Mouse (Mus musculus) liver, embryonic 14.5 days (tissue): ENCODE measurements around the gene Mogs. TPM values are rescaled to one million over a fixed set of nuclear protein-coding genes. Genes with fewer than 3 reads are reported as not detected.

ENCODE experiments used
- ATAC-seq: fragments of 200-750 bp; cut with Nextera tagmentation; 2 replicates; pipeline ENCODE4 v1.8.0; 2017; ENCODE audit warnings: moderate number of reproducible peaks, mild to moderate bottlenecking, moderate library complexity; ENCODE audit not compliant: insufficient read depth
- DNase-seq, 3 experiments: peaks; one replicate each; pipeline ENCODE4 v3.0.0-alpha.2; 2012 to 2013; ENCODE audit warnings: low read depth in 3 of 3, low spot score in 3 of 3
- H3K27ac ChIP-seq: fragments of 300-500 bp; sonication (generic); 2 replicates; pipeline ENCODE4 v1.5.1; 2014; ENCODE audit warnings: moderate library complexity, mild to moderate bottlenecking, control low read depth, inconsistent platforms
- H3K27me3 ChIP-seq: fragments of 300-500 bp; sonication (generic); 2 replicates; pipeline ENCODE4 v1.6.1; 2014; ENCODE audit warnings: mild to moderate bottlenecking, low read length, moderate library complexity; ENCODE audit not compliant: control insufficient read depth, insufficient read depth
- H3K36me3 ChIP-seq: fragments of 300-500 bp; sonication (generic); replicated peaks from 2 replicates; pipeline ENCODE4 v1.6.1; 2014; ENCODE audit warnings: low read depth; ENCODE audit not compliant: control insufficient read depth, insufficient read depth
- H3K4me1 ChIP-seq, 2 experiments: fragments of 200-500 bp in 1 of 2; fragments of 300-500 bp in 1 of 2; sonication (generic) in 1 of 2; replicated peaks; 2 replicates each; pipeline ENCODE4 v1.6.1; 2012 to 2014; ENCODE audit warnings: antibody characterized with exemption in 1 of 2, inconsistent platforms in 1 of 2, low read length in 1 of 2; ENCODE audit not compliant: control insufficient read depth in 2 of 2, insufficient read depth in 2 of 2
- H3K4me2 ChIP-seq: fragments of 300-500 bp; sonication (generic); 2 replicates; pipeline ENCODE4 v1.6.1; 2014; ENCODE audit warnings: low read depth, mild to moderate bottlenecking, control low read depth, moderate library complexity
- H3K4me3 ChIP-seq, 2 experiments: fragments of 200-500 bp in 1 of 2; fragments of 300-500 bp in 1 of 2; sonication (generic) in 1 of 2; 2 replicates each; pipeline ENCODE4 v1.5.1; 2012 to 2014; ENCODE audit warnings: low read depth in 2 of 2, low read length in 2 of 2, mild to moderate bottlenecking in 2 of 2, control low read depth in 1 of 2, inconsistent platforms in 1 of 2, moderate library complexity in 1 of 2; ENCODE audit not compliant: insufficient read depth in 1 of 2
- H3K9ac ChIP-seq: fragments of 300-500 bp; sonication (generic); replicated peaks from 2 replicates; pipeline ENCODE4 v1.6.1; 2014; ENCODE audit warnings: mild to moderate bottlenecking, control low read depth, moderate library complexity
- H3K9me3 ChIP-seq: fragments of 300-500 bp; sonication (generic); 2 replicates; pipeline ENCODE4 v1.6.1; 2016; ENCODE audit warnings: low read length, mixed read lengths; ENCODE audit not compliant: control insufficient read depth
- CTCF ChIP-seq: IDR thresholded peaks from 2 replicates; pipeline ENCODE4 v1.5.1; 2016; ENCODE audit warnings: antibody characterized with exemption, low read depth, control low read depth
- EP300 ChIP-seq: IDR thresholded peaks from 2 replicates; pipeline ENCODE4 v1.6.1; 2016; ENCODE audit warnings: antibody characterized with exemption, low read depth
- WGBS: fragments of 180-500 bp; shearing (Covaris S2); extraction: QIAGEN DNeasy Blood & Tissue Kit; methylation state at CpG from one replicate; pipeline ENCODE4 v1.1.7; 2014; ENCODE audit not compliant: insufficient replicate concordance; 5-methylcytosine and 5-hydroxymethylcytosine counted together
- polyA plus RNA-seq, 2 experiments: library from polyadenylated mRNA; depleted of rRNA in 1 of 2; stranded (reverse) in 1 of 2; unstranded in 1 of 2; fragments of >200 nt; fragmentation: Nextera tagmentation in 1 of 2; extraction: Ambion mirVana in 1 of 2; gene quantifications; 2 replicates each; pipeline versions ENCODE4 v1.2.1 to v1.2.3; 2012 to 2014

Mogs gene
- polyA plus RNA-seq, 2 experiments = 28.2 to 36.9 TPM

DNA sequence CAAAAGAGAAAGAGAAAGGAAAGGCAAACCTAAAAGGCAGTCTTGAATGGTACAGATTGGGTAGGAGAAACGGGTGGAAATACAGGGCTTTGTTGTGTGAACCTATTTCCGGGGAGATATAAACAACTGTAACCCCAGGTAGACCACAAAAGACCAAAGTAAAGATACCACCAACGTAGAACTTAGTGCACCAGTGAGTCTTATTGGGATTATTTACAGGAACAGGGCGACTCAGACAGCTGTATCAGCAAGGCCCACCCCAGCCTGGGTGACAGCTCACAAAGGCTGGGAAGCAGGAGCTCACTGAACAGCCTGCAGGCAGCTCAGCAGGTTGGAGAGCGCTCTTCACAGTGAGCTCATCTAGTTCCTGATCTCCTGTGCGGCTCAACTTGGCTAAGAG is 19.3 kb upstream of the Mogs start:
- Histone ChIP-seq H3K36me3 (no peaks in the 10 kb centered on the region), H3K27ac (no peak overlapping the region), H3K9ac (no peak overlapping the region), H3K4me2 (no peak overlapping the region), H3K9me3 (no peaks in the 10 kb centered on the region; the same call in 1 of the 2 replicates), H3K27me3 (peaks cover 3% of the 10 kb centered on the region; the same call in 1 of the 2 replicates), H3K4me3 (no peak overlapping the region), H3K4me1 (no peaks in the 10 kb centered on the region; a peak in 2 of 4 replicates)
- DNase-seq (no peak), ATAC-seq (no peak)
- TF ChIP-seq EP300 = no peak
- TF ChIP-seq CTCF = no peak
- WGBS = 38% methylated on average over 6 of the region's 6 CpGs

DNA sequence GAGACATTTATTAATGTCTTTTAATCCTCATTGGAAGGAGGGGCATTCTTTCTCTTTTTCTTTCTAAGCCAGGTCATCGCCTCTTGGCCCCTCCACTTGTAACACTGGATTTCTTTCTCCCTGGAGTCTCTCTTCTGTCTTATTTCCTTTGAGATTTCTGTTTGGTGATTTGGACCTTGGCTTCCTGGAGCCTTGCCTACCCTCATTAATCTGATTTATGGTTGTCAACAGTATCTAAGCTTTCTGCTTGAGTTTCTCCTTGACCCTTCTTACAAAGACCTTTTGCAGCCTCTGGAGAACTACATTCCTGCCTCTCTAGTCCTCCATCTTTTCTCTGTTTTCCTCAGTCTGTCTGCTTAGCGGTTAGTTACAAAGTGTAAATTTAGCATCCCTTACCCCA is 16.9 kb upstream of the Mogs start:
- no peak for ATAC-seq
- TF ChIP-seq EP300 (no peak), CTCF (no peak)
- Histone ChIP-seq H3K9ac (no peak overlapping the region), H3K4me1 (peaks cover 8% of the 10 kb centered on the region in 2 experiments), H3K4me3 (no peak overlapping the region), H3K27me3 (no peaks in the 10 kb centered on the region), H3K4me2 (no peak overlapping the region), H3K27ac (no peak overlapping the region), H3K9me3 (no peaks in the 10 kb centered on the region; the same call in 1 of the 2 replicates), H3K36me3 (no peaks in the 10 kb centered on the region)
- no peak for DNase-seq
- WGBS = 65% methylated on average over 2 of the region's 2 CpGs

DNA sequence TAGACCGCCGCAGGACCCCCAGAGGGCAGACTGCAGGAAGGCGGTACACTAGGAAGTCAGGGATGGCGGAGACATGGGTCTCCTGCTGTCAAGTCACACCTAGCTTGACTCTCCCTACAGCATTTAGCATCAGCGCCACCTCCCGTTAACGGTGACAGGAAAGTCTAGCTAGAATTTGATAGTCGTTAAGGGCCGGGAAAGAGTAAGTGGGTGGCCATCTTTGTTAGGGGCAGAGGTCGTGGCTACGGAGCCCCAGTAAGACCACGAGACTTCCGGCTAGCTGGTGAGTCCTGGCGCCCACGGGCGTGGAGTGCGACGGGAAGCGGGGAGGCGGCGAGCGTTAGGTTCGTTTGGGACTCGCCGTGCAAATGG is 14.0 kb upstream of the Mogs start, which contains the start of the genes Ccdc142 and Gm42688:
Gene Ccdc142 (plus strand): TSS at position 286 of the 372 bp plus-strand sequence.
Gene Gm42688 (plus strand): TSS at position 302 of the 372 bp plus-strand sequence.
- H3K9me3 ChIP-seq = no peaks in the 10 kb centered on the region
- H3K36me3 ChIP-seq = no peaks in the 10 kb centered on the region
- DNase-seq = peak; percentile 84 to 91 (median 86)
- peak within 1 kb of the TSS; percentile 63 to 81 for H3K4me3 ChIP-seq
- peak; percentile 83 for ATAC-seq
- H3K4me1 ChIP-seq = peaks cover 8% of the 10 kb centered on the region in 2 experiments
- H3K27ac ChIP-seq = peak within 1 kb of the TSS; percentile 60
- H3K4me2 ChIP-seq = peak within 1 kb of the TSS; percentile 93
- TF ChIP-seq EP300 (no peak), CTCF (peak; percentile 87)
- H3K27me3 ChIP-seq = no peaks in the 10 kb centered on the region
- under 1% methylated on average over 25 of the region's 25 CpGs for WGBS
- H3K9ac ChIP-seq = peak within 1 kb of the TSS; percentile 86

DNA sequence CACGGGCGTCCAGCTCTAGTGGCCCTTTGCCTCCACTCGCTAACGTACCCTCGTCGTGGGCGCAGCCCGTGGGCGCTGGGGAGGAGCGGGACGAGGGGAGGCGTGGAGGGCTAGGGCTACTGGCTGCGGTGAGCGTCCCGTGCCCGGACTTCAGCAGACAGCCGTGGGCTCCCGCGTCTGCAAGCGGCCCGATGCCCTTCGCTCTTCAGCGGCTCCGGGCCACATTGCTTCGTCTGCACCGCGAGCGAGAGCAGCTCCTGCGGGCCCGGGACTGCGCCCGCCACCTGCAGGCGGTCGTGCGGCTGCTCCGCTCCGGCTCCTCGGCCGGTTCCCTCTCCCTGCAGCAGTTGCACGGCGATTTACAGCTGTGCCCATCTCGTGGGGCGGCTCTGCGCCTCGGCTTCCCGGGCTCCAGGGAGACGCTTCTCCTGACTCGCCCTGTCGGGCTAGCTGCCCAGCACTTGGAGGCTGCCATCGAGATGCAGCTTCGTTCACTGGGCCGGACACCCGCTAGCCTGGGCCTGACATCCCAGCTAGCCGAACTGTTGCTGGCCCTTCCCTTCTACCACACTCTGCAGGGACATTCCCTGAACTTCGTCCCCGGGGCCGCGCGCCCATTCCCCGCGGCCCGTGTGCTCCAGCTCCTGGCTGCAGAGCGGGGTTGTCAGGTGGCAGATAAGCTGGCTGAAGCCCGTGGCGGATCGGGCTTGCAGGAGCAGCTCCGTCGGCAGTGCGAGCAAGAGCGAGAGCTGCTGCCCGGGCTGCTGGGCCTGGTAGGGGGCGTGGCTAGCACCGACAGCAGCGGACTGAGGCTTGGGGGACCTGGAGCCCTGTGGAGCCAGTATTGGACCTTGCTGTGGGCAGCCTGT is 13.4 kb upstream of the Mogs start:
- TF ChIP-seq CTCF = peak; percentile 59
- no peak for TF ChIP-seq EP300
- peak overlapping the region; percentile 63 to 81 for H3K4me3 ChIP-seq
- DNase-seq (peak in 2 of 3 experiments; percentile 55 to 62), ATAC-seq (peak; percentile 80)
- H3K9me3 ChIP-seq = no peaks in the 10 kb centered on the region
- peak overlapping the region; percentile 86 for H3K9ac ChIP-seq
- H3K27me3 ChIP-seq = no peaks in the 10 kb centered on the region
- peak overlapping the region; percentile 60 for H3K27ac ChIP-seq
- no peaks in the 10 kb centered on the region for H3K36me3 ChIP-seq
- under 1% methylated on average over 74 of the region's 74 CpGs for WGBS
- peaks cover 8% of the 10 kb centered on the region in 2 experiments for H3K4me1 ChIP-seq
- peak overlapping the region; percentile 93 for H3K4me2 ChIP-seq

DNA sequence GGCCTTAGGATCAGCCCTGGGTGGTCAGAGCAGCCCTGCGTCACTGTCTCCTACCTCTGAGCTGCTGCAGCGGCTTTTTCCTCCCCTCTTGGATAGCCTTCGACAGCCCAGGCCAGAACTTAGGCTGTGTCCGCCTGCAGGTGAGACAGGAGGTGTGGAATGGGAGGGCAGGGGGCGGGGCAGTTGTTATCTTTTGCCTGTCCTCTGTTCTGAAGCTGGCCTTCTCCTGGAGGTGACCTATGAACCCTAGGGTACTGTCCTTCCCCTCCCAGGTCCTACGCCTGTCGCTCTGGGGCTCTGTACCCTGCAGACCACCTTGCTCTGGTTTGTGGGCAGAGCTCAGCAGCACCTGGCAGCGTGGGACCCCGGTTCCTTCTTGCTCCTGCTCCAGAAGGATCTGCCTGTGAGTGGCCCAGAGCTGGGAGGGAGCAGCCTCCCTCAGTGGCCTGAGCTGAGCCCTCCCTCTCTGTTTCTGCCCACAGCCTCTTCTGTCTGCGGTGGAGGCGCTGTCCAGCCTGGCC is 12.1 kb upstream of the Mogs start:
- peaks cover 13% of the 10 kb centered on the region in 2 experiments for H3K4me1 ChIP-seq
- no peak overlapping the region for H3K27ac ChIP-seq
- H3K9ac ChIP-seq = no peak overlapping the region
- 69% methylated on average over 11 of the region's 11 CpGs for WGBS
- DNase-seq = no peak
- TF ChIP-seq EP300 (no peak), CTCF (0 out of 2 replicates have a peak, but pooled peaks have one; percentile 22)
- H3K9me3 ChIP-seq = no peaks in the 10 kb centered on the region
- H3K36me3 ChIP-seq = no peaks in the 10 kb centered on the region
- no peaks in the 10 kb centered on the region for H3K27me3 ChIP-seq
- peak overlapping the region; percentile 93 for H3K4me2 ChIP-seq
- ATAC-seq = no peak
- H3K4me3 ChIP-seq = 0 out of 4 replicates have a peak overlapping the region, but pooled peaks of 1 of the 2 experiments have one; percentile 81
